Mouse (Mus musculus) hindbrain, embryonic 12.5 days (tissue): ENCODE data around the gene Gm20388. TPM values are rescaled to one million over a fixed set of nuclear protein-coding genes. Genes with fewer than 3 reads are reported as not detected.

ENCODE experiments used
- ATAC-seq: fragments of 200-750 bp; cut with Nextera tagmentation; 2 replicates; pipeline ENCODE4 v1.8.0; 2017; ENCODE audit warnings: moderate TSS enrichment; ENCODE audit not compliant: low FRiP score
- H3K27ac ChIP-seq: fragments of 300-500 bp; sonication (generic); 2 replicates; pipeline ENCODE4 v1.5.1; 2016; ENCODE audit warnings: mild to moderate bottlenecking
- H3K27me3 ChIP-seq: fragments of 300-500 bp; sonication (generic); 2 replicates; pipeline ENCODE4 v1.6.1; 2016; ENCODE audit warnings: mild to moderate bottlenecking
- H3K36me3 ChIP-seq: fragments of 300-500 bp; sonication (generic); 2 replicates; pipeline ENCODE4 v1.6.1; 2016; ENCODE audit warnings: mild to moderate bottlenecking
- H3K4me1 ChIP-seq: fragments of 300-500 bp; sonication (generic); 2 replicates; pipeline ENCODE4 v1.6.1; 2016
- H3K4me2 ChIP-seq: fragments of 300-500 bp; sonication (generic); replicated peaks from 2 replicates; pipeline ENCODE4 v1.6.1; 2016; ENCODE audit warnings: mild to moderate bottlenecking
- H3K4me3 ChIP-seq: fragments of 300-500 bp; sonication (generic); 2 replicates; pipeline ENCODE4 v1.5.1; 2016; ENCODE audit warnings: mild to moderate bottlenecking
- H3K9ac ChIP-seq: fragments of 300-500 bp; sonication (generic); 2 replicates; pipeline ENCODE4 v1.6.1; 2016; ENCODE audit warnings: mild to moderate bottlenecking, moderate library complexity
- H3K9me3 ChIP-seq: fragments of 300-500 bp; sonication (generic); replicated peaks from 2 replicates; pipeline ENCODE4 v1.6.1; 2016; ENCODE audit warnings: mild to moderate bottlenecking
- WGBS: fragments of 180-500 bp; shearing (Covaris S2); methylation state at CpG from one replicate; pipeline ENCODE4 v1.1.7; 2016; 5-methylcytosine and 5-hydroxymethylcytosine counted together
- polyA plus RNA-seq: library from polyadenylated mRNA; unstranded; fragments of >200 nt; fragmentation: Nextera tagmentation; extraction: Ambion mirVana; gene quantifications from 2 replicates; pipeline ENCODE4 v1.2.1, GENCODE M21; 2016

Gene Gm20388
- polyA plus RNA-seq, 1 experiment from 2014 or later, result not detected

DNA sequence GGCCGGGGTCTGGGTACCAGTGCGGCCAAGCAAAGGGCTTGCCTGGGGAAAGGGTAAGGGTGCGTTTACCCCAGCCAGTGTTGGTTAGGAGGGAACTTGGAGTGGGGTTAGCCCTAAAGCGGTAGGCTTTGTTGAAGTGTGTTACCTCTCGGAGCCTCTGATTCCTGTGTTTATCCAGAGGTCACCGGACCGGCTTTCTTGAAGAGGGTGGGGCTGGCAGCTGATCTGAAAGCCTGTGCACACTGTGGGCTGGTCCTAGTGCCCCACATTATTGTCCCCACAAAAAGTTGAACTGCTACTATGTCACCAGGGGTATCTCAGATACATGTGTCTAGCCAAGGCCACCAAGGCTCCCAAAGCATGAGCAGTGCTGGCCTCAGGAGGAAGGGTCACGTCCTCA is 2328.1 kb downstream of the Gm20388 start:
- no peaks in the 10 kb centered on the region for H3K27me3 ChIP-seq
- no peak overlapping the region for H3K27ac ChIP-seq
- H3K36me3 ChIP-seq, result no peaks in the 10 kb centered on the region
- 72% methylated on average over 8 of the region's 8 CpGs for WGBS
- no peaks in the 10 kb centered on the region for H3K9me3 ChIP-seq
- ATAC-seq, result no peak
- peaks cover 4% of the 10 kb centered on the region; the same call in 1 of the 2 replicates for H3K4me1 ChIP-seq
- no peak overlapping the region for H3K4me3 ChIP-seq
- H3K9ac ChIP-seq, result no peak overlapping the region
- H3K4me2 ChIP-seq, result no peak overlapping the region

GRCm38 (mm10) chr8:122240241-122241026 is 2329.8 kb downstream of the Gm20388 start:
- whole genome bisulfite sequencing, result 87% methylated on average over 16 of the region's 16 CpGs
- Histone ChIP-seq H3K36me3 (no peaks in the 10 kb centered on the region), H3K27me3 (no peaks in the 10 kb centered on the region), H3K4me1 (no peaks in the 10 kb centered on the region), H3K9me3 (no peaks in the 10 kb centered on the region), H3K4me2 (no peak overlapping the region), H3K4me3 (no peak overlapping the region), H3K27ac (no peak overlapping the region), H3K9ac (no peak overlapping the region)
- ATAC-seq, result no peak

- no peak overlapping the region for H3K4me3 ChIP-seq
- no peak for ATAC-seq
- H3K4me1 ChIP-seq, result peaks cover 2% of the 10 kb centered on the region; the same call in 1 of the 2 replicates
- H3K27ac ChIP-seq, result no peak overlapping the region
- H3K27me3 ChIP-seq, result no peaks in the 10 kb centered on the region
- no peak overlapping the region for H3K9ac ChIP-seq
- no peaks in the 10 kb centered on the region for H3K36me3 ChIP-seq
- H3K9me3 ChIP-seq, result no peaks in the 10 kb centered on the region
- H3K4me2 ChIP-seq, result no peak overlapping the region
- WGBS, result 73% methylated on average over 4 of the region's 4 CpGs
Observed at GRCm38 (mm10) chr8:122243310-122243709, 2332.7 kb downstream of the Gm20388 start.

- H3K9me3 ChIP-seq, result no peaks in the 10 kb centered on the region
- H3K27me3 ChIP-seq, result no peaks in the 10 kb centered on the region
- H3K4me3 ChIP-seq, result no peak overlapping the region
- 81% methylated on average over 6 of the region's 6 CpGs for WGBS
- no peak overlapping the region for H3K4me2 ChIP-seq
- H3K4me1 ChIP-seq, result peaks cover 2% of the 10 kb centered on the region; the same call in 1 of the 2 replicates
- H3K9ac ChIP-seq, result no peak overlapping the region
- no peak overlapping the region for H3K27ac ChIP-seq
- ATAC-seq, result no peak
- H3K36me3 ChIP-seq, result no peaks in the 10 kb centered on the region
Observed at GRCm38 (mm10) chr8:122245161-122245560, 2334.5 kb downstream of the Gm20388 start.

GRCm38 (mm10) chr8:122246257-122247211 is 2335.9 kb downstream of the Gm20388 start:
- 36% methylated on average over 12 of the region's 12 CpGs for WGBS
- H3K4me1 ChIP-seq, result peaks cover 2% of the 10 kb centered on the region; the same call in 1 of the 2 replicates
- H3K9me3 ChIP-seq, result no peaks in the 10 kb centered on the region
- no peak overlapping the region for H3K27ac ChIP-seq
- no peak overlapping the region for H3K9ac ChIP-seq
- H3K4me2 ChIP-seq, result no peak overlapping the region
- no peaks in the 10 kb centered on the region for H3K36me3 ChIP-seq
- H3K27me3 ChIP-seq, result no peaks in the 10 kb centered on the region
- no peak for ATAC-seq
- H3K4me3 ChIP-seq, result no peak overlapping the region

- H3K36me3 ChIP-seq, result no peaks in the 10 kb centered on the region
- 76% methylated on average over 1 of the region's 1 CpGs for WGBS
- H3K9ac ChIP-seq, result no peak overlapping the region
- H3K9me3 ChIP-seq, result no peaks in the 10 kb centered on the region
- peaks cover 2% of the 10 kb centered on the region; the same call in 1 of the 2 replicates for H3K4me1 ChIP-seq
- H3K27ac ChIP-seq, result no peak overlapping the region
- no peaks in the 10 kb centered on the region for H3K27me3 ChIP-seq
- no peak for ATAC-seq
- no peak overlapping the region for H3K4me3 ChIP-seq
- no peak overlapping the region for H3K4me2 ChIP-seq
Observed at GRCm38 (mm10) chr8:122251739-122252138, 2341.1 kb downstream of the Gm20388 start.

DNA sequence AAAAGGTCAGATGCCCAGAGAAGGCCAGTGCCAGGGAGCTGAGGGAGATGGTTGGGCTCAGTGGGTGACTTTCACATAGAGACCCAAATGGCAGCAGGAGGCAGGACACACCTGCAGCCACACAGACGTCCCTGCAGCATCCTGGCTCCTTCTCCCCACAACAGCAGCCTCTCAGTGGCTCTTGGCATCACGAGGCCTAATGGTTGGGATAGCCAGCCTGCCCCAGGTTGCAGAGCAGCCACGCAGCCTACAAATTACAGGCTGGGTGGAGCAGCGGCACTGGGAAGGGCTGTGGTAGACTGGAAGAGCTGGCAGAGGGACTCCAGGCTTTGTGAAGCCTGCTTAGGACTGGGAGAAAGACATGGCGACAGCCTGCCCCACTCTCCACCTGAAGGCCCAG is 2341.7 kb downstream of the Gm20388 start:
- Histone ChIP-seq H3K4me3 (no peak overlapping the region), H3K9ac (no peak overlapping the region), H3K27ac (no peak overlapping the region), H3K9me3 (no peaks in the 10 kb centered on the region), H3K4me2 (no peak overlapping the region), H3K4me1 (no peaks in the 10 kb centered on the region), H3K36me3 (no peaks in the 10 kb centered on the region), H3K27me3 (no peaks in the 10 kb centered on the region)
- no peak for ATAC-seq
- 62% methylated on average over 5 of the region's 5 CpGs for WGBS

- no peak overlapping the region for H3K9ac ChIP-seq
- ATAC-seq, result no peak; the same call in 1 of the 2 replicates
- H3K4me3 ChIP-seq, result no peak overlapping the region
- no peaks in the 10 kb centered on the region for H3K36me3 ChIP-seq
- no peak overlapping the region for H3K27ac ChIP-seq
- no peaks in the 10 kb centered on the region for H3K9me3 ChIP-seq
- H3K27me3 ChIP-seq, result peaks cover 20% of the 10 kb centered on the region; the same call in 1 of the 2 replicates
- 59% methylated on average over 2 of the region's 2 CpGs for WGBS
- no peak overlapping the region for H3K4me2 ChIP-seq
- peaks cover 3% of the 10 kb centered on the region; the same call in 1 of the 2 replicates for H3K4me1 ChIP-seq
Observed at GRCm38 (mm10) chr8:122259351-122259750, 2348.7 kb downstream of the Gm20388 start.

- peaks cover 4% of the 10 kb centered on the region; the same call in 1 of the 2 replicates for H3K4me1 ChIP-seq
- no peak for ATAC-seq
- no peak overlapping the region for H3K9ac ChIP-seq
- WGBS, result 50% methylated on average over 9 of the region's 9 CpGs
- no peaks in the 10 kb centered on the region; the same call in 1 of the 2 replicates for H3K36me3 ChIP-seq
- H3K27me3 ChIP-seq, result peaks cover 22% of the 10 kb centered on the region; the same call in 1 of the 2 replicates
- no peak overlapping the region for H3K27ac ChIP-seq
- no peaks in the 10 kb centered on the region for H3K9me3 ChIP-seq
- H3K4me2 ChIP-seq, result no peak overlapping the region
- no peak overlapping the region for H3K4me3 ChIP-seq
Observed at GRCm38 (mm10) chr8:122260755-122261154, 2350.1 kb downstream of the Gm20388 start.

DNA sequence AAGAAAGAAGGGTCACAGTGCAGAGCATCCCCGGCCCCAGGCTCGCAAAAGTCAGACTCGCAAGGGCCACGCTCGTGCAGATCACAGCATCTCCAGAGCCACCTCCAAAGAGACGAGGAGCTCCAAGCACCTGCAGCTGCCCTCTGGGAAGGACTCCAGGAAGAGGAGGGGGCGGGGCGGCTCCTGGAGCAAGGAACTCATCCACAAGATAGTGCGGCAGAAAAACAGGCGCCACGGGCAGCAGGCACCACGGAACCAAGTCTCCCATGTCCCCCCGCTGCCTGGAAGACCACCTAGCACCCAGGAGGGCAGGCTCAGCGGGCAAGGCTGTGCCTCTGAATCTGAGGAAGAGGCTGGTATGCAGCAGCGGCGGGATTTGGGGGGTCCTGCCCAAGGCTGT is 2352.2 kb downstream of the Gm20388 start:
- H3K27me3 ChIP-seq, result peaks cover 31% of the 10 kb centered on the region; the same call in 1 of the 2 replicates
- H3K9ac ChIP-seq, result no peak overlapping the region
- no peaks in the 10 kb centered on the region; the same call in 1 of the 2 replicates for H3K36me3 ChIP-seq
- peaks cover 4% of the 10 kb centered on the region; the same call in 1 of the 2 replicates for H3K4me1 ChIP-seq
- no peak for ATAC-seq
- H3K27ac ChIP-seq, result no peak overlapping the region
- H3K4me2 ChIP-seq, result no peak overlapping the region
- no peak overlapping the region for H3K4me3 ChIP-seq
- H3K9me3 ChIP-seq, result no peaks in the 10 kb centered on the region
- WGBS, result 74% methylated on average over 16 of the region's 16 CpGs

GRCm38 (mm10) chr8:122264243-122264642 is 2353.6 kb downstream of the Gm20388 start:
- 22% methylated on average over 9 of the region's 9 CpGs for whole genome bisulfite sequencing
- no peak overlapping the region for H3K9ac ChIP-seq
- peaks cover 36% of the 10 kb centered on the region for H3K27me3 ChIP-seq
- ATAC-seq, result no peak
- H3K9me3 ChIP-seq, result no peaks in the 10 kb centered on the region
- H3K27ac ChIP-seq, result no peak overlapping the region
- no peak overlapping the region for H3K4me3 ChIP-seq
- H3K36me3 ChIP-seq, result no peaks in the 10 kb centered on the region; the same call in 1 of the 2 replicates
- no peak overlapping the region for H3K4me2 ChIP-seq
- peaks cover 8% of the 10 kb centered on the region for H3K4me1 ChIP-seq

- ATAC-seq, result no peak
- H3K36me3 ChIP-seq, result no peaks in the 10 kb centered on the region; the same call in 1 of the 2 replicates
- H3K4me3 ChIP-seq, result no peak overlapping the region
- no peak overlapping the region for H3K27ac ChIP-seq
- no peaks in the 10 kb centered on the region for H3K9me3 ChIP-seq
- peaks cover 11% of the 10 kb centered on the region for H3K4me1 ChIP-seq
- H3K9ac ChIP-seq, result no peak overlapping the region
- WGBS, result 91% methylated on average over 8 of the region's 8 CpGs
- H3K27me3 ChIP-seq, result peaks cover 45% of the 10 kb centered on the region
- no peak overlapping the region for H3K4me2 ChIP-seq
Observed at GRCm38 (mm10) chr8:122265522-122265921, 2354.9 kb downstream of the Gm20388 start.
